Mouse (Mus musculus) C2C12 (cell line): Measurements from ENCODE around the gene Mmp24. TPM values are rescaled to one million over a fixed set of nuclear protein-coding genes. Genes with fewer than 3 reads are reported as not detected.

Experiments
- H3K27me3 ChIP-seq: one replicate; pipeline ENCODE4 v1.6.1; 2011; ENCODE audit not compliant: control insufficient read depth, insufficient read depth, insufficient read length
- H3K36me3 ChIP-seq: one replicate; pipeline ENCODE4 v1.6.1; 2011; ENCODE audit not compliant: control insufficient read depth, insufficient read depth
- H3K4me3 ChIP-seq: one replicate; pipeline ENCODE4 v1.5.1; 2011; ENCODE audit warnings: mild to moderate bottlenecking, control low read depth; ENCODE audit not compliant: poor library complexity, insufficient read depth, severe bottlenecking
- H3K79me2 ChIP-seq: one replicate; pipeline ENCODE4 v1.6.1; 2011; ENCODE audit not compliant: control insufficient read depth, insufficient read depth
- H3K79me3 ChIP-seq: one replicate; pipeline ENCODE4 v1.6.1; 2011; ENCODE audit warnings: low read depth, control low read depth
- H3ac ChIP-seq: one replicate; pipeline ENCODE3; 2011; ENCODE audit warnings: low read depth; ENCODE audit not compliant: control insufficient read depth, insufficient read length
- CEBPB ChIP-seq: IDR thresholded peaks from one replicate; pipeline ENCODE4 v1.6.1; 2011; ENCODE audit warnings: low read depth, mild to moderate bottlenecking, control low read depth, moderate library complexity
- CTCF ChIP-seq: IDR thresholded peaks from one replicate; pipeline ENCODE4 v1.5.1; 2011; ENCODE audit not compliant: control insufficient read depth, insufficient read depth, insufficient read length
- FOSL1 ChIP-seq: IDR thresholded peaks from one replicate; pipeline ENCODE4 v1.8.0; 2011; ENCODE audit warnings: mild to moderate bottlenecking, low read length; ENCODE audit not compliant: poor library complexity, insufficient read depth, severe bottlenecking
- MAX ChIP-seq: IDR thresholded peaks from one replicate; pipeline ENCODE4 v1.6.1; 2011; ENCODE audit warnings: mild to moderate bottlenecking, control low read depth
- MYOD1 ChIP-seq: IDR thresholded peaks from one replicate; pipeline ENCODE4 v1.6.1; 2011; ENCODE audit warnings: low read depth; ENCODE audit not compliant: control insufficient read depth, insufficient read length
- MYOG ChIP-seq: IDR thresholded peaks from one replicate; pipeline ENCODE4 v1.6.1; 2011; ENCODE audit not compliant: control insufficient read depth, insufficient read length; ENCODE audit errors: extremely low read depth
- USF1 ChIP-seq: IDR thresholded peaks from one replicate; pipeline ENCODE4 v1.6.1; 2011; ENCODE audit warnings: low read depth, mild to moderate bottlenecking, control low read depth, moderate library complexity
- polyA plus RNA-seq: library from polyadenylated mRNA; unstranded; fragments of >200 nt; fragmentation: generic; extraction: Trizol; gene quantifications from one replicate; pipeline ENCODE4 v1.2.1, GENCODE M21; 2012; ENCODE audit warnings: missing spikeins

Mmp24 gene
- polyA plus RNA-seq, 1 experiment, result 0.04 TPM

- no peak for TF ChIP-seq MYOD1
- TF ChIP-seq USF1, result no peak
- TF ChIP-seq CTCF, result no peak
- no peak for TF ChIP-seq MAX
- no peak for TF ChIP-seq CEBPB
- TF ChIP-seq MYOG, result no peak
- TF ChIP-seq FOSL1, result no peak
- Histone ChIP-seq H3K27me3 (no peaks in the 10 kb centered on the region), H3K79me3 (no peaks in the 10 kb centered on the region), H3K4me3 (no peak overlapping the region), H3K36me3 (peaks cover 46% of the 10 kb centered on the region), H3ac (no peak overlapping the region), H3K79me2 (no peaks in the 10 kb centered on the region)
Measured at GRCm38 (mm10) chr2:155849464-155849863, 74.3 kb downstream of the Mmp24 start.

DNA sequence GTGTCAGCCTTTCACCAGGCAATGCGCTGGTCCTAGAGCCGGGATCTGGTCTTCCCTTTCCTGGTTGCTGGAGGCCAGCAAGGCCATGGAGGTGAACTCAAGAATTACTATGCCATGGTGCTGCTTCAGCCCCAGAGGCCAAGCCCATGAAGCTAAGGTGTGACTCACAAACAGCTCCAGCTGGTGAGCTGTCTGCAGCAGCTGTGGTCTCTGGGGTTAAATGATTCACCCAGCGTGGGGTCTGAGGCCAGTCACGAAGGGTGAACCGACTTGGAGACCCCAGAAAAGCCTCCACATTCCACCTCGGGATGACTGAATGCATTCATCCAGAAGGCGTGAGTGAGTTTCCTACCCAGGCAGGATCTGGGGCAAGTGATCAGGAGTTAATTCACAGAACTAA, 75.0 kb downstream of the Mmp24 start:
- TF ChIP-seq USF1, result no peak
- peak; percentile 93 for TF ChIP-seq FOSL1
- TF ChIP-seq CEBPB, result no peak
- TF ChIP-seq MAX, result peak; percentile 58
- peak; percentile 93 for TF ChIP-seq MYOD1
- no peak for TF ChIP-seq CTCF
- no peak for TF ChIP-seq MYOG
- Histone ChIP-seq H3K27me3 (no peaks in the 10 kb centered on the region), H3ac (no peak overlapping the region), H3K79me3 (no peaks in the 10 kb centered on the region), H3K79me2 (no peaks in the 10 kb centered on the region), H3K4me3 (no peak overlapping the region), H3K36me3 (peaks cover 39% of the 10 kb centered on the region)

- Histone ChIP-seq H3K79me2 (no peaks in the 10 kb centered on the region), H3K27me3 (no peaks in the 10 kb centered on the region), H3K36me3 (peaks cover 40% of the 10 kb centered on the region), H3K4me3 (no peak overlapping the region), H3ac (no peak overlapping the region), H3K79me3 (no peaks in the 10 kb centered on the region)
- TF ChIP-seq MAX, result no peak
- no peak for TF ChIP-seq CEBPB
- no peak for TF ChIP-seq USF1
Measured at GRCm38 (mm10) chr2:155852536-155852935, 77.4 kb downstream of the Mmp24 start.

DNA sequence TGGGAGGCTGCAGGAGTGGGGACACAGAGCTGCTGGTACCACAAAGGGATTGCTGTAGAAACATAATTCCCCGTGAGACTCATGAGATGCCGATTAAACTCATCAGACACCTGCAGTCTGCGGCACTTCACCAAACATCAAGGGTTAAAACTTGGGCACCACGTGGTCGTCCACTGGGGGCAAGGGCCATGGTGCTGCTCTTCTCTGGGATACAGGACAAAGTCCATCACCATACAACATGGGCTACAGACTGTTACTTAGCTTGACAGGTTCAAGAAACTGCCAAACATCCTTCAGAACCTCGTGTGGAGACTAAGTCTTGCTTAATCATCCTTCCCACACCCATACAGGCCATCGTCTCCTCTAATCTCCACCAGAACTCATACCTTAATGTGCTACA, 85.0 kb downstream of the Mmp24 start:
- H3K36me3 ChIP-seq, result peaks cover 24% of the 10 kb centered on the region
- TF ChIP-seq MYOD1, result no peak
- no peak for TF ChIP-seq MYOG
- no peak for TF ChIP-seq CEBPB
- no peak for TF ChIP-seq USF1
- no peak for TF ChIP-seq MAX
- TF ChIP-seq CTCF, result no peak
- TF ChIP-seq FOSL1, result no peak
- no peak overlapping the region for H3K4me3 ChIP-seq
- no peak overlapping the region for H3ac ChIP-seq
- H3K79me2 ChIP-seq, result no peaks in the 10 kb centered on the region
- no peaks in the 10 kb centered on the region for H3K79me3 ChIP-seq
- H3K27me3 ChIP-seq, result no peaks in the 10 kb centered on the region

- H3K36me3 ChIP-seq, result peaks cover 16% of the 10 kb centered on the region
- H3K27me3 ChIP-seq, result no peaks in the 10 kb centered on the region
- no peaks in the 10 kb centered on the region for H3K79me2 ChIP-seq
- TF ChIP-seq FOSL1, result no peak
- no peak for TF ChIP-seq CTCF
- TF ChIP-seq MAX, result no peak
- no peak for TF ChIP-seq MYOD1
- no peak for TF ChIP-seq USF1
- TF ChIP-seq MYOG, result no peak
- TF ChIP-seq CEBPB, result no peak
- no peak overlapping the region for H3ac ChIP-seq
- no peak overlapping the region for H3K4me3 ChIP-seq
- H3K79me3 ChIP-seq, result no peaks in the 10 kb centered on the region
Measured at GRCm38 (mm10) chr2:155861581-155861980, 86.4 kb downstream of the Mmp24 start.

DNA sequence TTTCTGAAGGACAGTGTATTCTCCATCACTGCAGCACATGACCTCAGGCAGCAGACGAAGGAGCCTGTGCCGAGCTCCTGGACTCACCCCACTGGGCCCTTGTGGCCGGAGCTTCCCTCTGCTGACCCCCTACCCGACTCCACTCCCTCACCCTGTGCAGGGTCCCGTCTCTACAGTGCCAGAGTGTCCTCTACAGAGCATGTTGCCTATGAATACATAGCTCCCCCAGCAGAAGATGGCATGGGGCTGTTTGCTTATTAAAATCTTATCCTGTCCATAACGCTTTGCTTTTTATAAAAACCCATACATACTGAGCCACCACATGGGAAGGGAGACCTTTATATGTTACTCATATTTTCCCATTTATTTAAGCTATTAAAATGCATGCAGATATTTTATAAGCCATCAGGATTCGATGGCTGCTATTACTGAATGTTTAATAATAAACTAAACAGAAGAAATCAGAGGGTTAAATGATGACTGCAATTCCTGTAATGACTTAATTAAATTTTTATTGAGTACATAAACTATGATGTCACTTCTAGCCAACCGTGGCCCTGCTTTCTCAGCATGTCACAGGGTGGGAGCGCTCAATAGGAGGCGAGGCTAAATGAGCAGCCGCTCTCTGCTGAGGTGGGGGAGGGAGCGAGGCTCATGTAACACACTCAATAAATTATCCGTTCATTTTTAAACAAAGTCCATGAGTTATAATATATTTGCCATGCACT, 87.6 kb downstream of the Mmp24 start:
- TF ChIP-seq CTCF (no peak), MYOD1 (no peak), FOSL1 (no peak), MAX (no peak), USF1 (no peak), CEBPB (no peak), MYOG (no peak)
- no peaks in the 10 kb centered on the region for H3K79me3 ChIP-seq
- peaks cover 10% of the 10 kb centered on the region for H3K36me3 ChIP-seq
- no peak overlapping the region for H3ac ChIP-seq
- H3K79me2 ChIP-seq, result no peaks in the 10 kb centered on the region
- no peaks in the 10 kb centered on the region for H3K27me3 ChIP-seq
- H3K4me3 ChIP-seq, result no peak overlapping the region
